Mouse (Mus musculus) left cerebral cortex, postnatal 25 days (tissue): ENCODE results near the gene Catsperd. TPM values are rescaled to one million over a fixed set of nuclear protein-coding genes. Genes with fewer than 3 reads are reported as not detected.
"Not testable (repeated sequence)": the region's sequence is repeated elsewhere in the genome, so short reads cannot be mapped to it uniquely, and the experiment has no call there.

Experiments used
- DNase-seq, 2 experiments: peaks; one replicate each; pipeline ENCODE4 v3.0.0; 2022; ENCODE audit warnings: low spot score in 2 of 2, mixed read lengths in 1 of 2
- intact Hi-C: fragments of 180-260 bp; cut with DNase I; formaldehyde crosslinking; loops from one replicate; pipeline ENCODE4 v1.15.1; 2025
- total RNA-seq, 2 experiments: library from RNA; stranded (reverse); gene quantifications; 2 replicates each; pipeline ENCODE4 v1.2.3; 2021

The Catsperd gene
- total RNA-seq, 2 experiments from 2014 or later = 0.73 TPM

DNA sequence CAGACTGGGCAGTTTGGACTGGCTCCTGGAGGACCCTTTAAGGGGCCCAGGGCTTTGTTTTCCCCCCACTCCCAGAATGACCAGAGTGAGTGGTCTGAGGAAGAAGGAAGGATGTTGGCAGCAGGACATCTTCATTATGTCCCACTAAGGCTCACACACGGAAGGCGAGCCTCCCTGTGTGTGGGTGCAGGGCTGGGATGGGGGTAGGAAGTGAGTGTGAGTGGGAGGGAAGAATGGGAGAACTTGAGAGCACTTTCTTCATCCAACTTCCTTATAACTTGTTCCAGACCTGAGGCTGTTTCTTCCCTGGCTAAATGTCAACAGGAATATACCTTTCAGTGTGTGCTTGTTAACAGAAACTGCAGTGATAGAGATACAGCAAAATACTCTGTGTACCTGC is 16.6 kb upstream of the Catsperd start:
- no peak for DNase-seq
- intact Hi-C loops = loop anchor here (5.0 kb wide), 1 partner anchor 61 kb away; the partner anchor contains the start of gene Ranbp3

DNA sequence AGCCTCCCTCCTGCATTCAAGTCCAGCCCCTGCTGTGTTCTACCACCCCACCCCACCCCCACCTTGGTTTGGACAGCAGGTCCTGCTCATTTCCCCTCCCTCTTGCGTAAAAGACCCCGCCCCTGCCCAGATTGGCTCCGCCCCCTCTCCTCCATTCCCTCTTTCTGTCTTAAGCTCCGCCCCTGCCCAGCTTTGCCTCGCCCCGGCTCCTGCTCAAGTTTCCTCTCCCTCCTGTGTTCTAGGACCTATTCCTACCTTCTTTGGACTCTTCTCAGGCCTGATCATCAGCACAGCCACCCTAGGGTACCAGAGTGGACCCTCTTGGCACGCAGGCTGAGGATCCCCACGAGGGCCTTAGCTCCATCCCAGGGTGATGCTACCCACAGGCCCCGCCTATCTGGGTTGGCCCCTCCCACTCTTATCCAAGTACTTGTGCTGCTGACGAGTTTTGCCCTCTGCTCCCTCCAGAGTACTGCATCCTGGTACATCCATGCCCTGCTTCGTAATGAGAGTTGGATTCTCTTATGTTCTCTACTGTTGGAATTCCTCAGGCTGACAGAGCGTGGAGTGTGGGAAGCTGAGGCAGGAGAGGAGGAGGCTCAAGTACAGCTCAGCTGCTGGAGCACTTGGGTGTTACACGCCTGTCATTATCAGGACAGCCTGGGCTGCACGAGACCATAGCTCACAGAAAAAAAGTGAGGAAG is 15.9 kb upstream of the Catsperd start:
- intact Hi-C loops = loop anchor here (5.0 kb wide), 1 partner anchor 60 kb away; the partner anchor contains the start of gene Ranbp3

DNA sequence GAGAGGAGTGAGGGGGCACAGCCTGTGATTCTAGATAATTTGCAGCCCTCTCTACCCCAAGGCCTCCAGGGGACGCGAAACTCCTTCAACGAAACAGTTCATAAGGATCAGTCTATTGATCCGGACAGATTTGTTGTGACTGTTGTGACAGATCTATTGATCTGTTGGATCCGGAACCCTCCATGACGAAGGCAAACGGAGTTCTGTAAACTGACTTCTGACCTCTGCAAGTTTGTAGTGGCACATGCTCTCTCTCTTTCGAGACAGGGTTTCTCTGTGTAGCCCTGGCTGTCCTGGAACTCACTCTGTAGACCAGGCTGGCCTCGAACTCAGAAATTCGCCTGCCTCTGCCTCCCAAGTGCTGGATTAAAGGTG is 15.4 kb upstream of the Catsperd start:
- DNase-seq = not testable (repeated sequence)
- intact Hi-C loops = loop anchor here (5.0 kb wide), 1 partner anchor 60 kb away; the partner anchor contains the start of gene Ranbp3

More for the DNA sequence above, 15.9 kb upstream of the Catsperd start:
- DNase-seq = no peak

DNA sequence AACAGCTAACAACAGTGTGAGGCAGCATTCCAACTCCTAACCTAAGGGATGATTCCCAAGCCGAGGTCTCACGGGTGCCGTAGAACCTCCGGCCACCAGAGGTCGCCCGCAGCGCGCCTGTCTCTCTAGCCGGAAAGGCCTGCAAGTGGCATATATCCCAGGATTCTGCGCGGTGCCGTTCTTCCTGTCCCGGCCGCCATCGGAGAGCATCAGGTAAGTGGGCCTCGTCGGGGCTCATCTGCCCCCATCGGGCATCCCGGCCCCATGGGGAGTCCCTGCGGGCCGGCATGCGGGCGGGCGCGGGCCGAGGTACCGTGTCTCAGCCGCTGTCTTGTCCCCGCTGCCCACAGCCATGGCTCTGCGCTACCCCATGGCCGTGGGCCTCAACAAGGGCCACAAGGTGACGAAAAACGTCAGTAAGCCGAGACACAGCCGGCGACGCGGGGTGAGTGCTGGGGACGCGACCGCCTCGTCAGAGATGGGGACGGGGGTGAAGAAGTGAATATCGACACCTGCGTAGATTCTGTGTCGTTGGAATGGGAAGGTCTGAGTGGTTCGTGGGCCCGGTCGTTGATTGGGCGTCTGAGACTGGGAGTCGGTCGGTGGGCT is 14.6 kb upstream of the Catsperd start, which contains the start of gene Rpl36:
Rpl36 (plus strand) TSS at position 181 of the 609 bp plus-strand sequence.
- intact Hi-C loops = loop anchor here (5.0 kb wide), 1 partner anchor 59 kb away; the partner anchor contains the start of gene Ranbp3
- peak; percentile 96 to 98 for DNase-seq

DNA sequence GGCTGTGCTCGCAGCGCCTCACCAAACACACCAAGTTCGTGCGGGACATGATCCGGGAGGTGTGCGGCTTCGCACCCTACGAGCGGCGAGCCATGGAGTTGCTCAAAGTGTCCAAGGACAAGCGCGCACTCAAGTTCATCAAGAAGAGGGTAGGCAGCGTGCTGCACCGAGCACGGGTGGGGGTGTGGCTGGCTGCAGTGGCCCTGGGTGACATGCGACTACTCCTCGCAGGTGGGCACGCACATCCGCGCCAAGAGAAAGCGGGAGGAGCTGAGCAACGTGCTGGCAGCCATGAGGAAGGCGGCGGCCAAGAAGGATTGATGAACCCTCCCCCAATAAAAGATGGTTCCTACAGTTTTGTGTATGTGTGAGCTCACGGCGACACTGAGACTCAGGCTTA is 14.1 kb upstream of the Catsperd start:
- intact Hi-C loops = loop anchor here (5.0 kb wide), 1 partner anchor 58 kb away; the partner anchor contains the start of gene Ranbp3
- DNase-seq = peak in 1 of 2 experiments; percentile 41

DNA sequence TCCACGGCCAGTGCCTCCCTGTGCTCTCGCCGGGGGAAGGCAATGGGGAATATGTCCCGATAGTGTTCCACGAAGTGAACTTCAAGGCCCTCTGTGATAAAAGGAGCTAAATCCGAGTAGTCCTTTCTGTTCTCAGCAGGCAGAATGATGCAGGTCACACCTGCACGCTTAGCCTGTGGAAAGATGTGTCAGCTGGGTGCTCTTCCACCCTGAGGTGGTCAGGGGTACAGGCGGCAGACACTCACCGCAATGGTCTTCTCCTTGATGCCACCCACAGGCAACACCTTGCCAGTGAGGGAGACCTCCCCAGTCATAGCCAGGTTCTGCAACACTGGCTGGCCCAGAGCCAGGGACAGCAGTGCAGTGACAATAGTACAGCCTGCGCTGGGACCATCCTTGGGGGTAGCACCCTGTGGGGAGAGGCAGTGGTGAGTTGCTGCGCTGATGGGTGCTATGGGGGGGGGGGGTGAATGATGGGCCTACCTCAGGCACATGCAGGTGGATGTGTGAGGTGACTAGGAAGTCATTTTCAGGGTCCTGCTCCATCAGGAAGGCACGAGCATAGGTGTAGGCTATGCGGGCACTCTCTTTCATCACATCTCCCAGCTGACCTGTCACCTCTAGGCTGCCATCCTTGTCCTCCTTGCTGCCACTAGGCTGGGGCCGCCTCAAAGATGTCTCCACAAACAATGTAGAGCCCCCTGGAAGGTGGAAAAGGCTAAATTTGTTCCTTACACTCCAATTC is 13.4 kb upstream of the Catsperd start:
- DNase-seq = no peak
- intact Hi-C loops = loop anchor here (5.0 kb wide), 1 partner anchor 58 kb away; the partner anchor contains the start of gene Ranbp3

DNA sequence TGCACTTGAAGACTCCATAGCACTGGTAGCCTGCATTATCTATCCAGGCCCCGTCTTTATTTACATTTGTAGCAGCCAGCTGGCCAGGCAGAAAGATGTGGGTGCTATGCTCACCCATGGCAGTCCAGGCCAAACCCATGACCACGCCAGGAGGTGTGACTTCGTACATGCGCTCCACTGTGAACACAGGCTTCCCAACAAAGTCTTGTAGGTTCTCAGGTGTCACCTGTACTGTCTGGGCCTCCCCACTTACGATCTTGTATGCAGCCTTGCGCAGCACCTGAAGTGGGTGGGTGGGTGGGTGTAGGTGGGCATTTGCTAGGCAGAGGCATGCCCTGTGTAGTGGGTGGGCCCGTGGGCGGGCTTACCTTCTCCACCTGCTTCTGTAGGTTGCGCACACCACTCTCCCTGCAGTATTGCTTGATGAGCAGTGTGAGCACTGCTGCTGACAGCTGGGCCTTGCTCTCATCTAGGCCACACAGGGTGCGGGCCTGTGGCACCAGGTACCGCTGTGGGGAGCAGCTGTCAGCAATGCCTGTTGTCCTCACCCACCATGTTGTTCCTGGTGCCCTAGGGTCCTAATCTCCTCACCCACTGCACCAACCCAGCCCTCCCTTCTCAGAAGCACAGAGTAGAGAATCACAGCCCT is 12.7 kb upstream of the Catsperd start:
- DNase-seq = no peak
- intact Hi-C loops = no loop called here

DNA sequence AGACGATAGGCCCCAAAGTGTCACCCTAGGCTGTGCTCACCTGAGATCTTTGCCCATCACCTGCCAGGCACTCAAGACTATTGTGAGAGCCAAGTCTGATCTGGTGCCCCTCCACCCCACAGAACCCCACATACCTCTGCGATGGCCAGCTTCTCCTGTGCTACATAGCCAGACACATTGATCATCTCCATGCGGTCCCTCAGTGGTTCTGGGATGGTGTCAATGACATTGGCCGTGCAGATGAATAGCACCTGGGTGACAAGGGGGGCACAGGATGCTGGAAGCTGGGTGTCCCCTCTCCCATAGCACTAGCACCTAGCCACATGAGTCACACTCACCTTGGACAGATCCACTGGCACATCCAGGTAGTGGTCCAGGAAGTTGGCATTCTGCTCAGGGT is 12.2 kb upstream of the Catsperd start:
- no peak for DNase-seq
- intact Hi-C loops = no loop called here

DNA sequence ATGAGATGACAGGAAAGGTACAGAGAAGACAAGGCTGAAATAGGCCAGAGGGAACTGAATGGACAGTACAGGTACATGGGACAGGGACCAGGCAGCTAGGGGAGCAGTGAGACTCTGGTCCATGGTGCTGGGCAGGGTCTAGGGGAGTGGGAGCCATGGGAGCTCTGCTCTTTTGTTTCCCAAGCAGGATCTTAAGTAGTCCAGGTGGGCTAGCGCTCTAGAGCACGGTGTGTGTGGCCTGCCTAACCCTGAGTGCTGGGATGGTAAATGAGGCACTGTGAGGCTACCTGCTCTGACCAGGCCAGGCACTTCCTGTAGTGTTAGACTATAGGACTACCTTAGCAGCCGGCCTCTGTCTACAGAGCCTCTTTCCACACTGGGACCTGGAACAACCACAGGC is 11.2 kb upstream of the Catsperd start:
- intact Hi-C loops = no loop called here
- no peak for DNase-seq

DNA sequence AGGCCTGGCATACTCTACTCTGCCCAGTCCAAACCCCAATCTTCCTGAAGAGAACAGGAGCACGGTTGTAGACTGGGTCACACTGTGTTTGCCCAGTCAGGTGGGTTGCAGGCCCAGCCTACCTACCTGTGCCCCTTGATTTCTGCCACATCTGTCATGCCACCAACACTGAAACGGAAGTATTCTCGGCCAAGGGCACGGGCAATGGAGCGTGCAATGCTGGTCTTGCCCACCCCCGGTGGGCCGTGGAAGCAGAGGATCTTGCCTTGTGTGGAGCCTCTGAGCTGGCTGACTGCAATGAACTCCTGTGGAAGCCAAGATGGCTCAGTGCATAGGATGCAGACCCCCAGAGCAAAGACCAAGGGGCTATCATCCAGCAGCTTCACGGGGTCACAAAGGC is 10.3 kb upstream of the Catsperd start:
- DNase-seq = no peak
- intact Hi-C loops = no loop called here

DNA sequence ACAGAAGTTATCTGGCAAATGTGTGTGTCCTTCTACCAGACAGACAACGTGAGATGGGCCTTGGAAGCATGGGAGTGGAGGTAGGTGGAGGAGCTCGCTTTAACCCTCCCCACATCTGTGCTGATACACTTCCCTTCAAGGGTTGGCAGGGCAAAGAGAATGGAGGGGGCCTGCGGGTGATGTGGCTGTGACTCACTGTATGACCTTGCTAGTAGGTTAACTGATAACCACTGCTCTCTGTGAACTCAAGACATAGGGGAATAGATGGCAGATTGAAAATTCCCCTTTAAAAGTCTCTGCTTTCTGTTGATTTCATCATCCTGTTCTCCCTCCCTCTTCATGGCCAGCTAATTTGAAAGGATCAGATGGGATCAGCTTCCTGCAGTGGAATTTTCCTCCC is 2.4 kb upstream of the Catsperd start:
- intact Hi-C loops = no loop called here
- no peak for DNase-seq

DNA sequence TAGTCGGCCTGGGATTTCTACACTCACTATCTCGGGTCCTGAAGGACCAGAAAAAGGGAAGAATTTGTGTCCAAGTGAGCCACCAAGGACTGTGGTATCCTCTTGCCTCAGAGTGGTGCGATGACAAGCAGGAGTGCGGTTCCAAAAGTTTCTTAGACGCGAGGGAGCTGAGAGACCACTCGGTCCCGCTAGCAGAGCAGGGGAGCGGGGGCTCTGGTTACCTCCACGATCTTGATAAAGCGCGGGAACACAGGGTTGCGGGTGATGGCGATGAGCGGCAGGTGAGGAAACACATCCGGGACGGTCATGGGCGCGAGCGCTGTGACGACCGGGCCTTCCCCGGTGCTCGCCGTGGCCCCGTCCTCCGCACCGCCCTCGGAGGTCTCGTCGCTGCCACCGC is 1.7 kb upstream of the Catsperd start:
- DNase-seq = no peak
- intact Hi-C loops = no loop called here

DNA sequence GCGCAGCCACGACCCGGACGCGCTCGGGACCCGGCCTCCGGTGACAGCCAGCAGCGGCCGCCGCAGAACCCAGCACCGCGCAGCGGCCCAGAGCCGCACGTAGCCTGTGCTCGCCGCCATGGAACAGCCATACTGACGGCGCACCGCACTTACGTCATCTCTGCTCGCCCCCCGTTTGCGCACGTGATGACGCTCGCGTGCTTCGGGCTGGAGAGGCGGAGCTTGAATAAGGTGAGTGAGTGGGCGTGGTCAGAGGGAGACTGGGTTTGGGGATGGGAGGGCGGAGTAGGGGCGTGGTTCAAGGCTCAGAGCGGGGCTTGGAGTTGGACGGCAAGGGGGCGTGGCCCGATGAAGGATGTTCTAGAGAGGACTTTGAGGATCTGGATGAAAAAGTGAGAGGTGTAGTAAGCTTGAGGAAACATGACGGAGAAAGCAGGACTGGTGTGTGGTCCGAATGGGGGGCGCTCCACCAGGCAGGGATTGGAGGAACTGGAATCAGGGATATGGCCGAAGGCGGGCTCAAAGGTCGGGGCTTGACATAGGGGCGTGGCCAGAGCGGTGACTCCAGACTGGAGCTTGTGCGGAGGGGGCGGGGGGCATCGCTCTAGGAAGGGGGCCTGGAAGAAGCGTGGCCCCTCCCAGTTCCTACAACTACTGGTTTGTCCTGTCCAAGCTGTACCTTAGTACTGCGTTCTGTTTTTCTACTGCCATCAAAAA is 1.0 kb upstream of the Catsperd start, which contains the start of gene Lonp1:
Lonp1 (minus strand) TSS at position 134 of the 717 bp plus-strand sequence.
- intact Hi-C loops = loop anchor here (1.0 kb wide), 1 partner anchor 41 kb away; no protein-coding TSS in a partner anchor
- DNase-seq = peak; percentile 94 to 97

DNA sequence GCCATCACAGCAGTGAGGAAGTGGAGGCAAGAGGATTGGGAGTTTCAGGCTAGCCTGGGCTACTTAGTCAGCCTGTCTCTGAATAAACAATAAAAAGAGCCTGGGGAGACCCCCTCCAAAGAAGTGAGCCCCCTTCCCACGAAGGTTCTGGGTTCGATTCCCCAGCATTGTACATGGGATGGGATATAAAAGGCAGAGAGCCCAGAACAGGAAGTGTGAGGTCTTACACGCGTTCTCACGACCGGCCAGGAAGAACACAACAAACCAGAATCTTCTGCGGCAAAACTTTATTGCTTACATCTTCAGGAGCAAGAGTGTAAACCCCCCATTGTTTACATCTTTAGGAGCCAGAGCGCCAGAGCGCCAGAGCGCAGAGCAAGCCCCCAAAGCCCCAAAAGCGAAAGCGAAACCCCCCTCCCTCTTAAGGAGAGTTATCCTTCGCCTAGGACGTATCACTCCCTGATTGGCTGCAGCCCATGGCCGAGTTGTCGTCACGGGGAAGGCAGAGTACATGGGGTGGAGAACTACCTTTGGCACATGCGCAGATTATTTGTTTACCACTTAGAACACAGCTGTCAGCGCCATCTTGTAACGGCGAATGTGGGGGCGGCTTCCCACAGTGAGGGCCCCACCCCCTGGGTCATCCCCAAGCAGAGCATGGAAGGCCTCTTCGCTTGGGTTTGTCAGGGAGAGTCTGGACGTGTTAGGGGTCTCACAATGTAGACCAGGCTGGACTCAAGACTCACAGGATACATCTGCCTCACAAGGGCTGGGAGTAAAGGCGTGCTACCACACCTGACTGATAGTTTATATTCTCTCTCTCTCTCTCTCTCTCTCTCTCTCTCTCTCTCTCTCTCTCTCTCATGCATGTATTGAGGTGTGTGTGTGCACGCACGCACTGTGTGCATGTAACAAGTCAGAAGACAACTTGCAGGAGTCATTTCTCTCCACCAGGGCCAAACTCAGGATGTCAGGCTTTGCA is 2.1 kb downstream of the Catsperd start:
- intact Hi-C loops = not testable (repeated sequence)

DNA sequence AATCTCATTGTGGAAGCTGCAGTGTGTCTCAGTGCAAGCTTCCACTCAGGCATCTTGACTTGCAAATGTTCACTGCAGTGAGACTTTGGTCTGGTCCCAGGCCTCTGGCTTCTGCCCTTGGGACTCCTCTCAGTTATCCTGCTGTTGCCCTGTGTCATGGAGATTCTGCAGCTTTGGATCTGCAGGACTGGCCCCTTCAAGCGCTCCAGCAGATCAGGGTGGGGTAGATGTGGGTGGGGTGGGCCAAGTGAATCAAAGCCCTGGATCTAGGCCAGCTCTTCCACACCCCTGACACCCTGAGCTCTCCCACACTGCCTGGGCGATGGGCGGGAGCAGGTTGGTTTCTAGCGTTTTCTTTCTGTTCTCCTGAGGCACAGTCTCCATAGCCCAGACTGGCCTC is 3.9 kb downstream of the Catsperd start:
- intact Hi-C loops = no loop called here
- no peak for DNase-seq

More for the DNA sequence above, 2.1 kb downstream of the Catsperd start:
- DNase-seq = not testable (repeated sequence)

DNA sequence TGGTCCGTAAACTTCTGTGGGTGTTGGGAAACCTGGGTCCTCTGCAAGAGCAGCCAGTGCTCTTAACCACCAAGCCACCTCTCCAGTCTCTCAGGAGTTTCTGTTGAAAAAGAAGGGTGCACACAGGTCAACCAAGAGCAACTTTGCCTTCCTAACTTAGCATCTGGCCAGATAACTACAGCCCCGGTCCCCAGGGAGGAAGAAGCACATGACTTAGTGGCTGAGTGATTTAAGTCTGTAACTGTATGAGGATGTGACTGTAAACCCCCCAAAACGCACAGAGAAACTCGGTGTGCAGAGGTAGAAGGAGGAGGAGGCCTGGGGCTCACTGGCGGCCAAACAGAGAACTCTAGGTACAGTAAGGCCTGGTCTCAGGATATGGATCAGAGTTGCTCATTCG is 6.1 kb downstream of the Catsperd start:
- DNase-seq = no peak

DNA sequence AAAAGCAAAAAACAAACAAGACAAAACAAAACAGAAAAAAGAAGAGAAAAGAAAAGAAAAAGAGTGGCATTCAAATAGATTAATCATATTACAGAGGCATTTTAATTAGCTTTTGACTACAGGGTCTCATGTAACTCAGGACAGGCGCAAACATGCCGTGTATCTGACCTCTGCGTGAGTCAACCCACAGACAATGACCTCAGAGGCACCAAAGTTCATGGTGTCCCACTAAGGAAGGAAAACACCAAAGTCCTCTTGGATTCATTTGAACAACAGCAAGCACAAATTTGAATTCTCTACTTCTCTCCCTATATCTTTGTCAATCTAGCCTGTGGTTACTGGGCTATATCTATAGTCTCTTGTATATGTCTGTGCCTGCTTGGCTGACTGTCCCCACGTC is 15.3 kb downstream of the Catsperd start:
- intact Hi-C loops = no loop called here
- no peak for DNase-seq

More for the DNA sequence above, 6.1 kb downstream of the Catsperd start:
- intact Hi-C loops = no loop called here

DNA sequence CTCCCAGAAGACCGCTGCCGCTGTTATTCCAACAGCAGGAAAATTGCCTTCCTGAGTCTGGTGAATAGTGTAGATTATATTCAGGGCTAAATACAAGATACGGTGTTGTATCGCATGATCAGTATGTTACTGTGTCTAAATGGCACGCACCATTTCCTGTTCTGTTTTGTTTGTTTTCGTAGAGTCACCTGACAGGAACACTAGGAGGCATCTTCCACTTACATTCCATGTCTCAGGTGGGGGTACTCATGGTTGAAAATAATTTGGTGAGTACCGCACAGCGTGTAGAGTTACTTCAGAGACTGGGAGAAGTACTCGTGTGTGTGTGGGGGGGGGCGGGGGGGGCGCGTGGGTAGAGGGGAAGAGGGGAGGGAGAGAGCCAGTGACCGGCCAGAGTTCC is 19.6 kb downstream of the Catsperd start:
- intact Hi-C loops = no loop called here
- no peak for DNase-seq
